Mouse (Mus musculus): ENCODE results near the gene Kcnq4. TPM values are rescaled to one million over a fixed set of nuclear protein-coding genes. Genes with fewer than 3 reads are reported as not detected.

Kcnq4 gene
- polyA plus RNA-seq, 1 experiment from 2014 or later: 6.2 TPM

- H3K9ac ChIP-seq (replicated peaks): no peak overlapping the region
- H3K4me3 ChIP-seq (replicated peaks): no peak overlapping the region
- H3K36me3 ChIP-seq: peaks cover 15% of the 10 kb centered on the region; the same call in 1 of the 2 replicates
- no peak overlapping the region for H3K27ac ChIP-seq
- no peak overlapping the region for H3K4me2 ChIP-seq
- no peak for ATAC-seq (ENCODE audit: insufficient number of reproducible peaks, insufficient read depth, low FRiP score, low TSS enrichment, low read depth)
- no peaks in the 10 kb centered on the region for H3K9me3 ChIP-seq
- peaks cover 5% of the 10 kb centered on the region; the same call in 1 of the 2 replicates for H3K4me1 ChIP-seq (replicated peaks)
- H3K27me3 ChIP-seq: peaks cover 47% of the 10 kb centered on the region
- 80% methylated on average over 3 of the region's 3 CpGs for WGBS
Measured at GRCm38 (mm10) chr4:120701180-120701579, 47.2 kb downstream of the Kcnq4 start.

GRCm38 (mm10) chr4:120697799-120698484 is 50.5 kb downstream of the Kcnq4 start:
- Histone ChIP-seq H3K27ac (no peak overlapping the region), H3K9ac (replicated peaks) (no peak overlapping the region), H3K36me3 (peaks cover 15% of the 10 kb centered on the region; the same call in 1 of the 2 replicates), H3K4me3 (replicated peaks) (no peak overlapping the region), H3K27me3 (peaks cover 57% of the 10 kb centered on the region), H3K4me2 (peak overlapping the region; percentile 31), H3K9me3 (no peaks in the 10 kb centered on the region), H3K4me1 (replicated peaks) (peaks cover 5% of the 10 kb centered on the region; the same call in 1 of the 2 replicates)
- WGBS: 13% methylated on average over 35 of the region's 35 CpGs
- 0 out of 2 replicates have a peak, but pooled peaks have one; percentile 33 for ATAC-seq (ENCODE audit: insufficient number of reproducible peaks, insufficient read depth, low FRiP score, low TSS enrichment, low read depth)

GRCm38 (mm10) chr4:120697353-120697752 is 51.1 kb downstream of the Kcnq4 start:
- WGBS: 93% methylated on average over 8 of the region's 8 CpGs
- Histone ChIP-seq H3K36me3 (peaks cover 15% of the 10 kb centered on the region; the same call in 1 of the 2 replicates), H3K27ac (no peak overlapping the region), H3K4me3 (replicated peaks) (no peak overlapping the region), H3K27me3 (peaks cover 52% of the 10 kb centered on the region), H3K9ac (replicated peaks) (no peak overlapping the region), H3K9me3 (no peaks in the 10 kb centered on the region), H3K4me1 (replicated peaks) (peaks cover 5% of the 10 kb centered on the region; the same call in 1 of the 2 replicates), H3K4me2 (no peak overlapping the region)
- 0 out of 2 replicates have a peak, but pooled peaks have one; percentile 10 for ATAC-seq (ENCODE audit: insufficient number of reproducible peaks, insufficient read depth, low FRiP score, low TSS enrichment, low read depth)

- peaks cover 10% of the 10 kb centered on the region; the same call in 1 of the 2 replicates for H3K36me3 ChIP-seq
- H3K4me1 ChIP-seq (replicated peaks): no peaks in the 10 kb centered on the region
- H3K4me2 ChIP-seq: no peak overlapping the region
- H3K4me3 ChIP-seq (replicated peaks): no peak overlapping the region
- no peak for ATAC-seq (ENCODE audit: insufficient number of reproducible peaks, insufficient read depth, low FRiP score, low TSS enrichment, low read depth)
- 42% methylated on average over 10 of the region's 10 CpGs for WGBS
- H3K27ac ChIP-seq: no peak overlapping the region
- H3K27me3 ChIP-seq: peaks cover 31% of the 10 kb centered on the region
- H3K9ac ChIP-seq (replicated peaks): no peak overlapping the region
- no peaks in the 10 kb centered on the region for H3K9me3 ChIP-seq
Measured at GRCm38 (mm10) chr4:120692717-120693116, 55.7 kb downstream of the Kcnq4 start.

GRCm38 (mm10) chr4:120689317-120689716 is 59.1 kb downstream of the Kcnq4 start:
- 69% methylated on average over 6 of the region's 6 CpGs for WGBS
- Histone ChIP-seq H3K9me3 (no peaks in the 10 kb centered on the region), H3K4me1 (replicated peaks) (0 out of 2 replicates have a peak, but pooled peaks cover 3% of the 10 kb centered on the region), H3K36me3 (no peaks in the 10 kb centered on the region), H3K4me2 (no peak overlapping the region), H3K27me3 (0 out of 2 replicates have a peak, but pooled peaks cover 6% of the 10 kb centered on the region), H3K27ac (no peak overlapping the region), H3K9ac (replicated peaks) (no peak overlapping the region), H3K4me3 (replicated peaks) (no peak overlapping the region)
- ATAC-seq (ENCODE audit: insufficient number of reproducible peaks, insufficient read depth, low FRiP score, low TSS enrichment, low read depth): no peak

- ATAC-seq (ENCODE audit: insufficient number of reproducible peaks, insufficient read depth, low FRiP score, low TSS enrichment, low read depth): no peak
- Histone ChIP-seq H3K9me3 (no peaks in the 10 kb centered on the region), H3K27me3 (peaks cover 6% of the 10 kb centered on the region; the same call in 1 of the 2 replicates), H3K36me3 (no peaks in the 10 kb centered on the region), H3K4me3 (replicated peaks) (no peak overlapping the region), H3K27ac (no peak overlapping the region), H3K4me2 (no peak overlapping the region), H3K9ac (replicated peaks) (no peak overlapping the region), H3K4me1 (replicated peaks) (0 out of 2 replicates have a peak, but pooled peaks cover 3% of the 10 kb centered on the region)
- 29% methylated on average over 6 of the region's 6 CpGs for WGBS
Measured at GRCm38 (mm10) chr4:120687282-120687681, 61.1 kb downstream of the Kcnq4 start.

- Histone ChIP-seq H3K4me3 (replicated peaks) (no peak overlapping the region), H3K27me3 (no peaks in the 10 kb centered on the region; the same call in 1 of the 2 replicates), H3K4me2 (no peak overlapping the region), H3K36me3 (no peaks in the 10 kb centered on the region), H3K9ac (replicated peaks) (no peak overlapping the region), H3K9me3 (no peaks in the 10 kb centered on the region), H3K4me1 (replicated peaks) (0 out of 2 replicates have a peak, but pooled peaks cover 3% of the 10 kb centered on the region), H3K27ac (no peak overlapping the region)
- 57% methylated on average over 9 of the region's 9 CpGs for WGBS
- no peak for ATAC-seq (ENCODE audit: insufficient number of reproducible peaks, insufficient read depth, low FRiP score, low TSS enrichment, low read depth)
Measured at GRCm38 (mm10) chr4:120683278-120683997, 65.0 kb downstream of the Kcnq4 start.

- Histone ChIP-seq H3K27me3 (no peaks in the 10 kb centered on the region; the same call in 1 of the 2 replicates), H3K9ac (replicated peaks) (no peak overlapping the region), H3K4me3 (replicated peaks) (no peak overlapping the region), H3K36me3 (no peaks in the 10 kb centered on the region), H3K27ac (no peak overlapping the region), H3K4me1 (replicated peaks) (no peaks in the 10 kb centered on the region), H3K9me3 (no peaks in the 10 kb centered on the region), H3K4me2 (no peak overlapping the region)
- 34% methylated on average over 10 of the region's 10 CpGs for WGBS
- ATAC-seq (ENCODE audit: insufficient number of reproducible peaks, insufficient read depth, low FRiP score, low TSS enrichment, low read depth): no peak
Measured at GRCm38 (mm10) chr4:120682168-120682567, 66.2 kb downstream of the Kcnq4 start.

GRCm38 (mm10) chr4:120680953-120681352 is 67.5 kb downstream of the Kcnq4 start:
- no peak overlapping the region for H3K9ac ChIP-seq (replicated peaks)
- no peak overlapping the region for H3K27ac ChIP-seq
- H3K9me3 ChIP-seq: no peaks in the 10 kb centered on the region
- WGBS: 54% methylated on average over 7 of the region's 7 CpGs
- no peaks in the 10 kb centered on the region; the same call in 1 of the 2 replicates for H3K27me3 ChIP-seq
- H3K36me3 ChIP-seq: no peaks in the 10 kb centered on the region
- no peak for ATAC-seq (ENCODE audit: insufficient number of reproducible peaks, insufficient read depth, low FRiP score, low TSS enrichment, low read depth)
- H3K4me3 ChIP-seq (replicated peaks): no peak overlapping the region
- H3K4me2 ChIP-seq: no peak overlapping the region
- no peaks in the 10 kb centered on the region for H3K4me1 ChIP-seq (replicated peaks)

- no peaks in the 10 kb centered on the region for H3K36me3 ChIP-seq
- H3K4me3 ChIP-seq (replicated peaks): no peak overlapping the region
- no peak for ATAC-seq (ENCODE audit: insufficient number of reproducible peaks, insufficient read depth, low FRiP score, low TSS enrichment, low read depth)
- no peaks in the 10 kb centered on the region for H3K4me1 ChIP-seq (replicated peaks)
- no peak overlapping the region for H3K27ac ChIP-seq
- H3K9me3 ChIP-seq: no peaks in the 10 kb centered on the region
- no peak overlapping the region for H3K9ac ChIP-seq (replicated peaks)
- WGBS: 56% methylated on average over 2 of the region's 2 CpGs
- no peak overlapping the region for H3K4me2 ChIP-seq
- peaks cover 16% of the 10 kb centered on the region for H3K27me3 ChIP-seq
Measured at GRCm38 (mm10) chr4:120675640-120676039, 72.8 kb downstream of the Kcnq4 start.

GRCm38 (mm10) chr4:120674775-120675451 is 73.5 kb downstream of the Kcnq4 start:
- 77% methylated on average over 8 of the region's 8 CpGs for WGBS
- Histone ChIP-seq H3K4me2 (no peak overlapping the region), H3K9me3 (no peaks in the 10 kb centered on the region), H3K36me3 (no peaks in the 10 kb centered on the region), H3K9ac (replicated peaks) (no peak overlapping the region), H3K4me1 (replicated peaks) (no peaks in the 10 kb centered on the region), H3K27ac (no peak overlapping the region), H3K4me3 (replicated peaks) (no peak overlapping the region), H3K27me3 (peaks cover 21% of the 10 kb centered on the region)
- no peak for ATAC-seq (ENCODE audit: insufficient number of reproducible peaks, insufficient read depth, low FRiP score, low TSS enrichment, low read depth)

All from limb, embryonic 12.5 days (tissue).